Mouse (Mus musculus) cerebellum, adult 11-12 months (tissue): Measurements from ENCODE around the gene Rasal3.

Experiments
- DNase-seq: peaks from one replicate; pipeline ENCODE4 v3.0.0; 2022

Rasal3 gene

DNA sequence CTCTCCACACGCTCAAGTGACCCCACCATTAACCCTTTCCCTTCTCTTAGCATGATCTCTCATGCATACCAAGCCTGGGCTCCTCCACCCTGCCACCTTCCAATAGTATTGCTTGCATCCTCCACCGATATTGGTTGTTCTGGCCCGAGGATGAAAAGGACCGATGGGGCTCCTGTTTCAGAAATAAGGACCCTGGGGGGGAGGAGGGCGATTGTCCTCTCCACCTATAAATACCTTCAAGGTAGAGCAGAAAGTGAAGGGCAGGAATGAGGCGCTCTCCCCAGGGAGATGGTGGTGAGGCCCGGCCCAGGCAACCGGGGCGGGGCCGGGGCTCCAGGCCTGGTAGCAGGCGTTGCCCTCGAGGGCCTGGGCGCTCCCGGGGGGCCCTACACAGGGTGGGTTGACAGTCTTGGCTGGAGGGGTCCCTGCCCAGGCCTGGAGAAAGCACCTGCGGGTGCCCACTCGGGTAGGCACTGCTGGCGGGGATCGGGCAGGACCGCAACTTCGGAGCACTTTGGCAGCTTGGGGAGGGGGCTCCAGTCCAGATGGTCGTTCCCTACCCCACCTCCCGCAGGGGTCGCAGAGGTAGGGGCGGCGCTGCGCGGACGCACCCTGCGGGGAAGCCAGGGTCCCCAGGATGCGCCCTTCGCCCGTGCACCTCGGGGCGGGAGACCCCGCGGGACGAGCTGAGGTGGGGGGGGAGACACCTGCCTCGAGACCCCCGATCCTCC, 14.8 kb downstream of the Rasal3 start:
- DNase-seq = peak; percentile 81

DNA sequence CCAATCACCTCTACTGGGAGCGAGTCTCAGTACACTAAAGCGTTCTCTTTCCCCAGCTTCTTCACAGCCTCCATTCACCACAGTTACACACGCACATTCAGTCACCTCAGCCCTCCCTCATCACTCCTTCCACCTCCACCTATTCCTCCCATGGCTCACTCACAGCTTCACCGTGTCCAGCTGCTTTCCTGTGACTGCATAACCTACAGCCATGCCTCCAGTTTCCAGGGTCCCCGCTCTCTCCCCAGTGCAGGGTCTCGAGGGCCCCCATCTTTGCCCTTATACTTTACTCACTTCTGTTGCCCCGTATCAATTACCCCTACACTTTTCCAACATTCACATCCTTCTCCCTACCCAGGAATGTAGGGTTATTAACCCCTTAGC, 15.4 kb downstream of the Rasal3 start:
- DNase-seq = no peak

- no peak for DNase-seq
Measured at GRCm38 (mm10) chr17:32386659-32387432, 16.5 kb downstream of the Rasal3 start.

DNA sequence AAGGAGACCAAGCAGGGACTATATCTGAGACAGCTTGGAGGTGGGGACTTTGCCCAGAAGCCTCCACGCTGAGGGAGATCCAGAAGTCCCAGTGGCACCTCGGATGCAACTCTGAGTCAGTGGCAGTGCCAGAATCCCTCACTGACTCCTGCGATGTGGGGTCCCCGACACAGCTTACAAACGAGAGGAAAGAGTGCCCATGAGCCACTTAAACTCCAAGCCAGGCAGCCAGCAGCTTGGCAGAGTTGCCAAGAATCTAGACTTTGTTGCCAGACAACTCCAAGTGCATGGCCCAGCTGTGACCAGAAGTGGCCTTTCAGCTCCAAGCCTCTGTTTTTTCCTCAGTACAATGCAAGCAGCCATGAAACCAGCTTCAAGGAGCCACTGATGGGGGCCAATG, 19.7 kb downstream of the Rasal3 start:
- DNase-seq = peak; percentile 19

- DNase-seq = peak; percentile 82
Measured at GRCm38 (mm10) chr17:32382576-32382975, 20.8 kb downstream of the Rasal3 start.

DNA sequence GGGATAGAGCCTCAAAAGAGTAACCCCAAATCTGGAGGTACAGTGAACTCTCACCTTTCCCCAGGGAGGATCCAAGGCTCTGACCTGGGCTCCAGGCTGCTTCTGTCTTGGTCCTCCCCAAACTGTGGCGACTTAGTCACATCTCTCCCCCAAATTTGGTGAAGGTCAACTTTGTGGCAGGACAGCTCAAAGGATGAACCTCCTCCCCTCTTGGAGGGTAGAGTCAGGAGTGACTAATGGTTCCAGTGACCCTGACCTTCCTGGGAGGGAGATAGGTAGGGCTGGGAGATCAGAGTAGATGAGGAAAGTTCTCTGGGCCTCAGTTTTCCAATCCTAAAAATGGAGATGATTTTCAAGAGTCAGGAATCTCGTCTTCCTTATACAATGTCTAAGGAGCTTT, 24.6 kb downstream of the Rasal3 start:
- DNase-seq = peak; percentile 1

DNA sequence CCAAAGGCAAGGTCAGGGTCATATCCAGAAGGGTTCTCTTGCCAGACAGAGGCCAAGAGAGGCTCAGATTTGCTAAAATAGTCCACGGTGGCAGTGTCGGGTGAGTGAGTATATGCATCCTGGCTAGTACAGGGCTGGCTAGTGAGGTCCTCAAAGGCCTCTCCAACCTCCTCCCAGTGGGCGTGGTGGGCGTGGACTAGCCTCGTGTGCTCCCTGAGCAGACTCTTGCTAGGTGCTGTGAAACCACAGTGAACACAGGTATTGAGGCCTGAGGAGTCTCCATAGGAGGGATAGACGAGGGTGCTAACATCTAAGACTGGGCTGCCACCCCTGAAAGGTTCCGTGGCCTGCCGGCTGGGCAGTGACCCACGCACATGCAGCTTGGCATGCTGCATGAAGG, 26.2 kb downstream of the Rasal3 start:
- peak; percentile 4 for DNase-seq

DNA sequence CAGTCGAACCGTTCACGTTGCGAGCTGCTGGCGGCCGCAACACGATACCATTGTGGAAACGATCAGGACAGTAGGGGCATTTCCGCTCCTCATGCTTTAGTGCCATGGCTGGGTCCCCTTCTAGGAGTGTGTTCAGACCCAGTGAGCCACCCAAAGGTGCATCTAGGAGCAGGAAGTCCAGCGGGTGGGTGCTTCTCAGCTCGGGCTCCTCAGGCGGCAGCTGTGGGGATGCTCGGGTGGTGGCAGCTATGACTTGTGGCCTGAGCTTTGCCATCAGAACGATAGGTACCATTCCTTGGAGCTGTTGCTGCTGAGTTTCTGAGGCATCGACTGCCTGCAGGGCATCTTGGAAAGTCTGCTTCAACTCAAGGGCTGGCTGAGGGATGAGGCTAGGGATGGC, 26.9 kb downstream of the Rasal3 start:
- peak; percentile 2 for DNase-seq

- DNase-seq = peak; percentile 1
Measured at GRCm38 (mm10) chr17:32368991-32369578, 34.3 kb downstream of the Rasal3 start.

DNA sequence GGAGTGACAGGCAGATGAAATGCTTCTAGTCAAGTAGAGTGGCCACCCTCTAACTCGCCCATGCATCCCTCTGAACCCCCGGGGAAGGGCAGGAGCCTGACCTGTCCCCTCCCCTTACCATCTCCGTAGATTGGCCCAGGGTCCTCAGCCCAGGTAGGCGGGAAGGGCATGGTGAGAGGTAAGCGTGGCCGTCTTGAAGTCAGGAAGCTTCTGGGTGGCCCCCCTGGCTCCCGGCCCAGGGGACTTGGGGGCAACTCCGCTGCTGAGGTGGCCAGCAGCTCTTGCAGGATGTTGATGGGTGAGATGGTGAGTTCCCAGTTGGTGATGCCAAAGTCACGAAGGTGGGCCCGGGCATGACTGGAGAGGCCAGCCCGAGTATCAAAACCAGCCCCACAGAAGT, 35.7 kb downstream of the Rasal3 start:
- peak; percentile 31 for DNase-seq

GRCm38 (mm10) chr17:32365296-32365695, 38.1 kb downstream of the Rasal3 start:
- DNase-seq = no peak

- peak; percentile 29 for DNase-seq
Measured at GRCm38 (mm10) chr17:32364850-32365249, 38.5 kb downstream of the Rasal3 start.

- DNase-seq = peak; percentile 86
Measured at GRCm38 (mm10) chr17:32364331-32364730, 39.1 kb downstream of the Rasal3 start.

DNA sequence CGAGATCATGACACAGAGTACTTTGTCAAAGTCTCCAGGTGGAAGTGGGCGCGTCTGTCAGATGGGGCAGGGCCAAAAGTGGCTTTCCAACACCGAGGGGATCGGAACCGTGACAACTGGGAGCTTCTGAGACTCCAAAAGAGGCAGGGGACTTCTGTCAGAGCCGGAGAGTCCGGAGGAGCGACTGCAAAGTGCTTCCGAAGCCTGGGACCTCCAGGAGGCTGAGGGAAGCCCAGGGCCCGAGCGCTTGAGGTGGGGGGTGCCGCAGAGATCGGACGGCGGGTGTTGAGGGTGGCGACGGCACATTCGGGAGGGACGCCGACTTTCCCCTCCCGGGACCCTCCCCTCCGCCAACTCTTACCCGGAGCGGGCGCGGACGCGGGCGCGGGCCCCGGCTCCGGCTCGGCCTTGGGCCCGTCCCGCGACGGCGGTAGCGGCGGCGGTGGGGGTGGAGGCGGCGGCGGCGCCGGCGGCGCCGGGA, 39.5 kb downstream of the Rasal3 start:
- peak; percentile 47 for DNase-seq

GRCm38 (mm10) chr17:32362686-32363085, 40.7 kb downstream of the Rasal3 start:
- DNase-seq = peak; percentile 25

- DNase-seq = peak; percentile 32
Measured at GRCm38 (mm10) chr17:32359928-32360327, 43.5 kb downstream of the Rasal3 start.

DNA sequence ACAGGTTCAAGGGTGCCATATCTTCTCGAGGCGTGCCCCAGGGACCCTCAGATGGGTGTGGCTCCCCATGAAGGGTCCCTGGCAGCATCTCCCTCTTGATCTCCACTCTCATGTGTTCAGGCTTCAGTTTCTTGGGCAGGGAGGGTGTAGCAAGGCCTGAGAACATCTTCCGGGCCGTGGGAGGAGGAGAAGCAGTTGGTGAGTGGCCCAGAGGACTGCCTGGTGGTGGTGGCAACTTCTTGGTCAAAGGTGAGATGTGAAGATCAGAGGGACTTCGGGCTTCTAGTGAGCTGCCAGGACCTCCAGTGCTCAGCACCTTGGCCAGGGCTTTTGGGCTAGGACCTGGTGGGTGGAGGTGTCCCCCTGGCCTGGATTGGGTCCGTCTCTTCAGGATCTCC, 44.4 kb downstream of the Rasal3 start:
- peak; percentile 14 for DNase-seq

GRCm38 (mm10) chr17:32358192-32358942, 45.0 kb downstream of the Rasal3 start:
- peak; percentile 1 for DNase-seq

DNA sequence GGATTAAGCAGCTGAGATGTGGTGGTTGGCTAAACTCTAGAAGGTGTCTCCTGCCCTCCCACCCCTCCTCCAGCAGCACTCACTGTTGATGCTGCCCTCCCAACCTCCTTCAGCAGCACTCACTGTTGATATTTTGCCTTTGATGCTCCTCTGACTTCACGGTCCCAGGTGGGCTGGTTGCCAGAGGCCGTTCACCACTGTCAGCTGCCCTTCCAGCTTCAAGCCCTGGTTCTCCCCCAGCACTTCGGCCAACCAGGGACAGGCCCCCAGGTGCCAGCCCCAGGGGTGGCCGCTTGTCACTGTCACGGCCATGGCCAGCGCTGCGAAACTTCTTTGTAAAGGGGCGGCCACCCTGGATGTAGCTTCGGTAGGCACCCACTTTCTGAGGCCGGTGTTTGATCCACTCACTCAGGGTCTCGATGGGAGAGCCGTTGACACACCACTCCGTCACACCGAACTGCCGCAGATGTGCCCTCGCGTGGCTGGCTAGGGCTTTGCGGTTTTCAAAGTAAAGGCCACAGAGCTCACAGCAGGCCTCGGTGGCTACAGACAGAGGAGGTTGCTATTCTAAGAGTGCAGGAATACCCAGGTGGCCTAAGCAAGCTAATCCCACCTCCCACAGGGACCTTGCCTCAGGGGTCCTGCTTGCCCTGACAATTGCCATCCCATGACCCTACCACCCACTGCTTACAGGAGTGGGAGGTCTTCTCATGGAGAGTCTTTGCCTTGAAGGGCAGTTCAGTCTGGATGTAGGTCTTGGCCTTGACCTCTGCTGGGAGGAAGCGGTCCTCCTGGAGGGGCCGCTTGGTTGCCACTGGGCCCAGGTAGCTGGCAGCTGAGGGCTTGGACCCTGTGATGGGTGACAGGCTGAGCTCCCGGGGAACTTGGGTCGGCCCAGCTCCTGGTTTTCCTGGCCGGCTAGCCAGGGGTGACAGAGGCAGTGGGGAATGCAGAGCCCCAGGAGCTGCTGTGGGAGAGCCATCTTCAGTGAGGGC, 46.3 kb downstream of the Rasal3 start:
- peak; percentile 17 for DNase-seq

DNA sequence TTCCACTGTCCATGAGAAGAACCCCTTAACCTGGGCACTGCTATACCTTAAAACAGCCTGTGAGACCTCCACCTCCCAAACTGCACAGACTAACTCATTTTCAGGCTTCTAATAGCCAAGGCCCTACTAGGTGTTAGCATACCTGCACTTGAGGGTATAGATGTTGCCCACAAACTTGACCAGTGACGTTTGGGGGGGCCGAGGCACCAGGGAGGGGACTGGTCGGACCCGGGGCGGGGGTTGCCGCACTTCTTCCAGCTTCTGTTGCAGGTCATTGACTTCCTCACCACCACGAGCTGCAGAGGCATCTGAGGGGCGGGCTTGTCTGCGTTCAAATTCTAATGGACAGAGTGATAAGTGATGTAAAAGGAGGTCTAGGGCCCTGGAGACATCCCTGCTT, 47.1 kb downstream of the Rasal3 start:
- peak; percentile 22 for DNase-seq

GRCm38 (mm10) chr17:32355031-32355430, 48.4 kb downstream of the Rasal3 start:
- peak; percentile 12 for DNase-seq

- no peak for DNase-seq
Measured at GRCm38 (mm10) chr17:32354211-32354610, 49.2 kb downstream of the Rasal3 start.
